Mouse (Mus musculus): Measurements from ENCODE around the gene Doc2b. TPM values are rescaled to one million over a fixed set of nuclear protein-coding genes. Genes with fewer than 3 reads are reported as not detected.
"Not testable (repeated sequence)": the region's sequence is repeated elsewhere in the genome, so short reads cannot be mapped to it uniquely, and the experiment has no call there.

Doc2b gene
- total RNA-seq, 2 experiments from 2014 or later = 107 to 111 TPM

- no peak for DNase-seq (ENCODE audit: extremely low spot score in 1 of 2, low spot score in 1 of 2)
These were observed 55.6 kb downstream of the Doc2b start for GRCm38 (mm10) chr11:75740204-75740603.

DNA sequence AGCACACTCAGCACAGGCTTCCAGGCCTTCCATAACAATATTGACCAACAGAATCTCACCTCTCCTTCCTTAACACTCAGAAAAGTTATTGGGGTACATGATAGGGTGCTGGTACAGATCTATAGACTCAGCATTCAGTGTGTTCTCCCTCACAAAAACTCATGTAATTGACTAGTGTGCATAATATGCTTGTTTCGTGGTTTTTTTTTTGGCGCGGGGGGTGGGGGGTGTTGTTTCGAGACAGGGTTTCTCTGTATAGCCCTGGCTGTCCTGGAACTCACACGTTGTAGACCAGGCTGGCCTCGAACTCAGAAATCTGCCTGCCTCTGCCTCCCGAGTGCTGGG, 57.4 kb downstream of the Doc2b start:
- no peak for DNase-seq (ENCODE audit: extremely low spot score in 1 of 2, low spot score in 1 of 2)

DNA sequence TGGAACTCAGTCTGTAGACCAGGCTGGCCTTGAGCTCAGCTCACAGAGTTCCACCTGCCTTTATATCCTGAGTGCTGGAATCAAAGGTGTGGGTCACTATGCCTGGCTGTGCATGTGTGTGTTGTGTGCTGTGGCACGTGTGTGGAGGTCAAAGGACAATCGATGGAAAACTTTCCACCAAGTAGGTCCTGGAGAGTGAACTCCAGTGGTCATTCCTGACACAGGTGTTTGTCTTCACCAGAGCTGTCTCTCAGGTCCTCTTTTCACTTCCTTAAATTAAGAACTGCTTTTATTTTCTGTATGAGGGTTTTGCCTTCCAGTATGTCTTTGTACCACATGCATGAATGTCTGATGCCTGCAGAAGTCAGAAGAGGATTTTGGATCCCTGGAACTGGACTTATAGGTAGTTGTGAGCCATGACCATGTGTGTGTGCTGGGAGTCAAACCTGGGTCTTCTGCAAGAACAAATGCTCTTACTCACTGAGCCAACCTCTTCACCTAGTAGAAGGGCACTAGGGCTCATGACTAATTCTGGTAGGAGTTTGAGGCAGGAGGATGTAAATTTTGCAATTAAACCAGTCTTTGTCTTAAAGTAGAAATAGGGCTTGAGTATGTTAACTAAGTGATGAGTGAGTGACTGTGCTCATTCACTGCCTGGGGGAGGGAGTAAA, 57.9 kb downstream of the Doc2b start:
- no peak for DNase-seq (ENCODE audit: extremely low spot score in 1 of 2, low spot score in 1 of 2)

DNA sequence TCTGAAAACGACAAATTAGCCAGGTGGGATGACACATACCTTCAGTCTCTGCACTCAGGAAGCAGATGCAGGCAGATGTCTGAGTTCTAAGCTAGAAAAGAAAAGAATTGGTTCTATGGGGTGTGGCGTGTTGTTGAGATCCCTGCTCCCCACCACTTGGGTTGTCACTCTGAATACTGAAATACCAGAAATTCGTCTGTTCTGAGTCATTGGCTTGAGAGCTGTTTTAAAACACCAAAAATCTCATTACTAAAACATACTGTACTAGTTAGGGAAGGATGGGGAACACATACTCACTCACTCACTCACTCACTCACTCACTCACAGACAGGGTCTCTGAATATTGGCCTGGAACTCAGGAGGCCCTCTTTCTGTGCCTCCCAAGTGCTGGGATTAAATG, 58.9 kb downstream of the Doc2b start:
- no peak for DNase-seq (ENCODE audit: extremely low spot score in 1 of 2, low spot score in 1 of 2)

GRCm38 (mm10) chr11:75735462-75736252, 60.2 kb downstream of the Doc2b start:
- DNase-seq (ENCODE audit: extremely low spot score in 1 of 2, low spot score in 1 of 2) = no peak

DNA sequence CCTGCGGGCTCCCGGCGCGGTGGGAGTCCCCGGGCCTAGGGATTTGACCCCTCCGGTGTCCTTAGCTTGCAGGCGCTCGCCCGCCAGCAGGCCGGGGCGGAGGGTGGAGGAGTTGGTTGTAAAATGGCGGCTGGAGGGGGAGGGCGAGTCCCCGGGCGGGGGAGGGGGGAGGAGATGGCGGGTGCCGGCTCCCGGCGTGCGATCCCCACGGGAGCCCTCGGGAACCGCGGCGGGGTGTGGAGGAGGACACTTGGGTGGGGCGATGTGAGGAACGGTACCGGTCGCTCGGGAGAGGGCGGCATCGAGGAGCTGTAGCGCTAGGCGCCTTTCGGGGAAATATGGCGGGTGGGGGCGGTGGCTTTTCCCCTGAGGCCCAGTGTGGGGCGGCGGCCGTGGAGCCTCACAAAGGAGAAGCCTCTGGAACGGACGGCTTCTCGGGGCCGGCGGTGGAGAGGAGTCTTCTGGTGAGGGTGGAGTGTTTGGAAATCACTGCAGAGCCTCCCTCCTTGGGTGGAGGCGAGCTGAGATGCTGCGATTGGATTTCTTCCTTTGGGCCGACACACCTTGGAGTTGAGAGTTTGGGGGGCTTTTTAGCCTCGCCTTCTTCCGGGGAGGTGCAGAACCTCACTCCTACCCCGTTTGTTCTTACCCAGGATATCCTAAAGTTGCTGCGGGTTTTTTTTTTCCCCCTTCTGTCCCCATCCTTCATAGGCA, 62.5 kb downstream of the Doc2b start:
- no peak for DNase-seq (ENCODE audit: extremely low spot score in 1 of 2, low spot score in 1 of 2)

GRCm38 (mm10) chr11:75732434-75733226, 63.2 kb downstream of the Doc2b start, which contains the start of gene Ywhae:
Gene Ywhae (plus strand): TSS chr11:75732869.
- DNase-seq (ENCODE audit: extremely low spot score in 1 of 2, low spot score in 1 of 2) = peak; percentile 84 to 91

GRCm38 (mm10) chr11:75727659-75728058, 68.2 kb downstream of the Doc2b start:
- not testable (repeated sequence) for DNase-seq (ENCODE audit: extremely low spot score in 1 of 2, low spot score in 1 of 2)

GRCm38 (mm10) chr11:75727168-75727567, 68.7 kb downstream of the Doc2b start:
- no peak for DNase-seq (ENCODE audit: extremely low spot score in 1 of 2, low spot score in 1 of 2)

DNA sequence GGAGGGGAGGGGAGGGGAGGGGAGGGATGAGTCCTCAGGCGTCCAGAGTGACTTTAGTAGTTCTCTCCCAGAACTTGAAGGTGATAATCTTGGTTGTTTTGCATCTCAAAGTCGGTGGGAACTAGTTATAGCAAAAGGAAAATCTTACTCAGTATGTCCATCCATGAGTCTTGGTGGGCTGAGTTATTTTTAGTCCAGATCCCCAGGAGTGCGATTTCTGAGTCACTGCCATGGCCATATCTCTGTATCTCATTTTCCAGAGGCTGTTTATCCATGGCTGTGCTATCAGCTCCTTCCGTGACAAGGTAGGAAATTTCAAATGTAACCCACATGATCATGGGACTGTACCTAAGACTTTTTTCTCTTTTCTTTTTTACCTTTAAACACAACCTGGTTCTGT, 73.5 kb downstream of the Doc2b start:
- no peak for DNase-seq (ENCODE audit: extremely low spot score in 1 of 2, low spot score in 1 of 2)

Other genes starting within 250 kb of the Doc2b start
- 100 to 1,000 TPM; 281 to 305 TPM for gene Pitpna, start 208.0 kb downstream of the Doc2b start, total RNA-seq (2021)
- gene Inpp5k, start 165.1 kb downstream of the Doc2b start, total RNA-seq (2021) = 10 to 100 TPM; 40.6 to 46.7 TPM
- 10 to 100 TPM; 11.8 to 18.6 TPM for gene Myo1c, start 145.5 kb downstream of the Doc2b start, total RNA-seq (2021)
- gene Crk, start 116.8 kb downstream of the Doc2b start, total RNA-seq (2021) = 100 to 1,000 TPM; 118 to 134 TPM
- 1,000 to 10,000 TPM; 1,088 to 1,203 TPM for gene Ywhae, start 63.2 kb downstream of the Doc2b start, total RNA-seq (2021)
- gene Rph3al, start 142.4 kb upstream of the Doc2b start, total RNA-seq (2021) = 1 to 10 TPM; 5.9 to 8.7 TPM
- 1 to 10 TPM; 2.4 to 3.0 TPM for gene 1700016K19Rik, start 203.9 kb upstream of the Doc2b start, total RNA-seq (2021)
- 10 to 100 TPM in 1 of 2 experiments, 1 to 10 TPM in 1; 9.6 to 10.3 TPM for gene Rflnb, start 231.7 kb upstream of the Doc2b start, total RNA-seq (2021)

Data from layer of hippocampus, postnatal 25 days (tissue).